Mouse (Mus musculus) testis, postnatal 14 days (tissue): ENCODE results near the gene Nars2.
"Not testable (repeated sequence)": the region's sequence is repeated elsewhere in the genome, so short reads cannot be mapped to it uniquely, and the experiment has no call there.

Experiments used
- DNase-seq: peaks from one replicate; pipeline ENCODE4 v3.0.0; 2021; ENCODE audit warnings: low spot score

Gene Nars2

DNA sequence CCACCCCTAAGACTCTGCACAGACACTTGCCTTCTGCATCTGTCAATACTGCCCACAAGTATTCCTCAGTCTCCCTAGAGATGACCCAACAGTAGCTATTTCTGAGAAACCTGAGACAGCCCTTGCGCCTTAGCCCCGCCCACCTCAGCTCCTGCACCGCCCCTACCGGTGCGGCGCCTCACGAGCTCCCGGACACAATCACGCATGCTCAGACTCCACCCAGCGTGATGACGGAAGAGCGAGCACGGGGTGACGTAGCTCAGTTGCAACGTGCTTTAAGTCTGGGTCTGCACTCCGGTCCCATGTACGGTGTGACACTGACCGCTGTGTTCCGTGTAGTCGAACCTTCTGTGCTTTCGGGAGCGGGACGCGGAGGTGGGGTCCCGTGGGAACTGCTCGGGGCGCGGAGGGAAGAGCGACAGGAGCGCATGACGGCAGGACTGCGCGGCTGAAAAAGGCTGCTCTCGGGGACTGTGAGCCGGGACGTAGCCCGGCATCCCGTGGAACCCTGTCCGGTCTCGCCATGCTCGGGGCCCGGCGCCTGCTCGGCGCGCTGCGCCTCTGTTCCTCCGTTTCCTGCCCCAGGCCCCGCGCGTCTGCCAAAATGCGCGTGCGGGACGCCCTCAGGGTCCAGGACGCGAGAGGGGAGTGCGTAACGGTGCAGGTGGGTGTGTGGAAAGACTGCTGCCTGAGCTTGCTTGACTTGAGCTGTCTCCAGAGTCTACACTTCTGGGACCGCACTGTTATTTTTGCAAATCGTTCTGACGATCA lies at the start of gene Nars2:
Gene Nars2 (plus strand): TSS at position 225 of the 771 bp plus-strand sequence.
- DNase-seq: peak; percentile 92

GRCm38 (mm10) chr7:96902183-96902582 lies 49.1 kb upstream of the Nars2 start:
- DNase-seq: no peak

DNA sequence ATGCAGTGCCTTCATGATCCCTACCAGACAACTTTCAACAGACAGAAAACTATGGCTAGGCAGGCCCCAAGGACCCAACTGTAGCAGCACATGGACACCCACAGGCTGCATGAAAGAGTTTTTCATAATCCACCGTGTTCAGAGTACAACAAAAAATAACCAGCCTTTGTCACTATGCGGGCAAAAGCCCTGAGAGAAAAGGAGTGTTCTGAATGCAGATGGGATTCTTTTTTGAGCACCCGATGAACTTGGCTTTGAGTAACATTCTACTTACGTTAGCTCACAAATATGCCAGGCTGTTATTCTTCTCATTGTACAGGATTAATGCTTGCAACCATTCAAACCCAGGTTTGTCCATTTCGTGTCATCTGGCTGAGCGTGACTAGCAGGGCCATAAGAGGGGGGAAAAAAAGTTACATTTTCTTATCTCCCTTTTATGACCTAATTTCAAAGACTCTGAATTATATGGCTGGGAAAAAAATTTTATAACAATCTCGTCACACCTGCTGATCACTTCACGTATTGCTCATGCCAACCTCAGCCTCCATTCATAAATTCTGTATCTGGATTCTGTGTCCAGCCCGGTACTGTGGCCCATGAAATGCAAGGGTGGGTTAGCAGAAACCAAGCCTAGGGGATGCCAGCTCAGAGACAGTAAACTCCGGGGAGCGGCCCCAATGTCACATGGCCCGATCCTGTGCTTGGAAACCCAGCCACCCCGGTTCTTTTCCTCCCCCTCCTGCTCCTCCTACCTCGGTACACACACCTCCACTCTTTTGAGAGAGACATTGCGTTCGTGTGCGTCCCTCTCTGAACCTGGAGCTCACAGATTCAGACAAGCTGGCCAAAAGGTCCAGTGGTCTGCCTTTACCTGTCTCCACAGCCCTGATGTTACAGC lies 48.0 kb upstream of the Nars2 start:
- DNase-seq: no peak

DNA sequence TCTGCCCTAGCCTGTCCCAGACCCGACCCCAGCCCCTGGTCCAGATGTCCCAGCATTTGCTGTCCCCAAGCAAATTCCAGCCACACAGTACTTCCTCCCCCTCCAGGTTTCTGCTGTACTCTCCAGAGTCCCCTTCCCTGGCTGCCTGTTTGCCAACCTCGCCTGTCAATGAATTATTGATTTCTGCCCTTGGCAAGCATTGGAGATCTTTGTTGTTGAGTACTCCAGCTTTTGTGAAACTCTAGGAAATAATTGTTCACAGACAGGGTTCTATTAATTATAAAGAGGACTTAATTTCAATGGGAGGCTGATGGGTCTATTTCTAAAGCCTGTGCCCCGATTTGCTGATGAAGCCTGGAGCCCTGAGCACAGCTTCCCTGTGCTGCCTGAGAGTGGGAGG lies 46.9 kb upstream of the Nars2 start:
- no peak for DNase-seq

DNA sequence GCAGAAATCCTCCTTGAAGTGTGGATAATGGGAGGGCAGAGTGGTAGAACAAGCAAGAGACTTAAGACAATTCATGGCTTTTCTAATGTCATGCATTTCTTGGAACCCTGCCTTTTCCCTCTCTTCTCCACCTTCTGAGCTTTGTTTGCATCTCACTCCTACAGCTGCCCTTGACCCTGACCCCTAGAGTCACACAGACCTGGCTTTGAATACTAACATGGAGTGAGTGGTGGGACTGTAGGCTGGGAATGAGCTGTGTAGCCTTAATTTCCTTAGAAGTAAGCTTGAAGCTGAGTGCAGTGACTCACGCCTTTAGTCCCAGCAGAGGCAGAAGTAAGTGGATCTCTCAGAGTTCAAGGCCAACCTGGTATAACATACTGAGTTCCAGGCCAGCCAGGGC lies 46.4 kb upstream of the Nars2 start:
- no peak for DNase-seq

DNA sequence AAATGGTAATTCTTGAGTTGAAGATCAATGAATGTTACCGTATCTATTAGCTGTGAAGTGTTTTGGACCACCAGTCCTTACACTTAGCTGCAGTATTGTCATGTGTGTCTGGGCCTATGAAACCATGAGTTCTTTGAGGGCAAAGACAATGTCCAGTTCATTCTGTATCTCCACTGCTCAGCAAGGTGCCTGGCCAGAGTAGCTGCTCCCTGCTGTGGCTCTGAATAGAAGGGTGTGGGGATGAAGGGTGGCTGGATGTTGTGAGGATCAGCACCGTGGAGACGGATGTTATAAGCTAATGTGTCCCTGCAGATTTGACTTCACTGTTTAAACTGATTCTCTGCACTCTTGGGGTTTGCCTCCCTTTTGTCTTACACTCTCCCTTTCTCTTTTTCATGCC lies 45.9 kb upstream of the Nars2 start:
- DNase-seq: no peak

- DNase-seq: no peak
Measured at GRCm38 (mm10) chr7:96906216-96906615, 45.1 kb upstream of the Nars2 start.

DNA sequence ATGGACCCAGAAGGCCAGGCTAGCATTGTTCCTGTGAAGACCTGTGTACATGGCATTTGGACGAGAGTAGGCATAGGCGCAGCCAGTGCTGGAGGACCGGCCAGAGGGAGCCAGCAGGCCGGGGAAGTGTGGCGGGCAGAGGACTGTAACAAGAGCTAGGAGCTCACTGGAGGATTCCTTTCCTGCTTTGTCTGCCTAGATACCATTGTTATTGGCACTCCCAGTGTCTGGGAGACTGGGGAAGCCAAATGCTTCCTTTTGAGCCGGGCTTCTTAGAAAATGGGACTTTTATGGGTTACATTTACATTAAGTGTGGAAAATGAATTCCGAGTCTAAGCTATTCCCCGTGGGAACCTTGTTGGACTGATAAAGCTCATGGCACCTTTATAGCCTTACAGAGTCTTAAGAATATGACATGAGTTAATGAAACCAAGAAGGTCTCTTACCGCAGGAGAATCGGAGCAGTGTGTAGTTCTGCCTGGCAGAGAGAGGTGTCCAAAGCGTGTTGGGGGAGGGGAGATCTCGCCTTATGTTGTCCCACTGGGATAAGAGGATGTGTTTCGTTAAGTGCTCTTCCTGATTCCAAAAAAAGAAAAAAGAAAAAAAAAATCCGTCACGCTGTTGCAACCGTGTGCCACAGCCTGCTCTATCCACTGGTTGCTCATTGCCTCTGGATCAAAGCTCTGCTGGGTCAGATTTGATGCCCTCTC lies 43.2 kb upstream of the Nars2 start:
- DNase-seq: no peak

- DNase-seq: no peak
Measured at GRCm38 (mm10) chr7:96909856-96910255, 41.4 kb upstream of the Nars2 start.

GRCm38 (mm10) chr7:96910310-96910960 lies 40.9 kb upstream of the Nars2 start:
- DNase-seq: no peak

GRCm38 (mm10) chr7:96914031-96914430 lies 37.3 kb upstream of the Nars2 start:
- peak; percentile 53 for DNase-seq

DNA sequence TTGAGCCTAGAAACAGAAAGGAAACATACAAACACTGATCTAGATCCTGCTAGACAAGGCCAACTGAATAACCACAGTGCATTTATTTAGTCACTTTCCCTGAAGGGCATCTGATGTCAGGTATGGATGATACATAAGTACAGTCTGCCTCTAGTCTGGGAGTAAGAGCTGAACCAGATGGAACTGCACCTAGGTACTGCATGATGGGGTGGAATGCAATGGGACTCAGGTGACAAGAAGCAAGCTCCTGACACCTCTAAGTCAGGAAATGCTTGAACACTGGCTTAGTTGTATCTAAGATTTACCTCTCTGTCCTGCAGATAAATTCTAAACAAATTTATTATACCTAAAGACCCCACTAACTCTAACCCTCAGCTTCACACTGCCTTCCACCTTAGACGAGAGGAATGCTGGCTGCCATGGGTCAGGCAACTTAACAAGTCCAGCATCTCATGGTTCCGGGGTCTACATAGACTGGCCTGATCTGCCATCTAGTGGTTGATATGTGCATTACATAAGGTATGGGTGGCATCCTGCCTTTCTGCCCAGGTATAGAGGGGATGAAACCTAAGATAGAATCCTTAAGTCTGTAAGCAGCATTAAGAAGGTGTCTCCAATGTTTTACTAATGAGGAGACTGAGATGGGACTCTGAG lies 35.7 kb upstream of the Nars2 start:
- no peak for DNase-seq

GRCm38 (mm10) chr7:96920447-96921095 lies 30.7 kb upstream of the Nars2 start:
- no peak for DNase-seq

GRCm38 (mm10) chr7:96922927-96923326 lies 28.4 kb upstream of the Nars2 start:
- no peak for DNase-seq

GRCm38 (mm10) chr7:96943715-96944377 lies 7.5 kb upstream of the Nars2 start:
- no peak for DNase-seq

DNA sequence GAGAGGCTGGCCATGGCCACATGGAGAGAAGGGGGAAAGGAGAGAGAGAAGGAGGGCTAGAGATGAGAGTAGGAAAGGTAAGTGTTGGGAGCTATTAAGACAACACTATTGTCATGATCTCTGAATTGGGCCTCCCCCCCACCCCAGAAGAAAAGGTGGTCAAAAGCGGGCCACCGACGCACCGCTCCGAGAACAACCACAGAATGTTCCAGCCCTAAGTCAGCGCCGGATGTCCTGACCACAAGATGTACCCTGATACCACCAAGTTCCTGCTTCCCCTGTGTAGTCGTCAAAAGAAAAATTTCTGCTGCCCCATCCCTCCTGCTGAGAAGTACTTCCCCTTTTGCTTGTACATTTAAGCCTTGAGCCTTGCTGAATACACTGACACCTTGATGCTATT lies 4.8 kb upstream of the Nars2 start:
- DNase-seq: not testable (repeated sequence)

- no peak for DNase-seq
Measured at GRCm38 (mm10) chr7:96952094-96952493, 789 bp downstream of the Nars2 start.

DNA sequence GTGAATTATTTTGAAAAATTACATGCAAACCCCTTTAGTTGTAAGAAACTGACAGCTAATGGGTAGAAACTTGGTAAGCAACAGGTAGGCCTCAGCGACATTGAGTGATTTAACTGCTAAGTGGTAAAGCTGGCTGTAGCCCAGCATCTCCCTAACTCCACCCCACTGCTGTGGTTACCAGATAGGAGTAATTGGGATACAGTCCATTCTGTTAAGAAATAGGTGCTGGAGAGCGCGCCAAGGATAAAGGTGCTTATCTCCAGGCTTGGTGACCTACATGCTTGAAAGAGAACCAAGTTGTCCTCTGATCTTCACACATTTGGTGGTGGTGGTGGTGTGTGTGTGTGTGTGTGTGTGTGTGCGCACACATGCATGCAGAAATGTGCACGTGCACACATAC lies 7.9 kb downstream of the Nars2 start:
- DNase-seq: no peak

GRCm38 (mm10) chr7:96967188-96967587 lies 15.9 kb downstream of the Nars2 start:
- peak; percentile 30 for DNase-seq

GRCm38 (mm10) chr7:96970359-96970758 lies 19.1 kb downstream of the Nars2 start:
- DNase-seq: no peak
